Mouse (Mus musculus) intestine, embryonic 15.5 days (tissue): ENCODE measurements around the gene Pafah1b2. TPM values are rescaled to one million over a fixed set of nuclear protein-coding genes. Genes with fewer than 3 reads are reported as not detected.

Experiments used
- ATAC-seq: fragments of 200-750 bp; cut with Nextera tagmentation; 2 replicates; pipeline ENCODE4 v1.8.0; 2017; ENCODE audit warnings: moderate TSS enrichment, moderate library complexity
- H3K27ac ChIP-seq: fragments of 300-500 bp; sonication (generic); 2 replicates; pipeline ENCODE4 v1.5.1; 2015; ENCODE audit warnings: mild to moderate bottlenecking, inconsistent platforms
- H3K27me3 ChIP-seq: fragments of 300-500 bp; sonication (generic); replicated peaks from 2 replicates; pipeline ENCODE4 v1.6.1; 2015; ENCODE audit warnings: inconsistent platforms
- H3K36me3 ChIP-seq: fragments of 300-500 bp; sonication (generic); 2 replicates; pipeline ENCODE4 v1.6.1; 2015; ENCODE audit warnings: inconsistent platforms
- H3K4me1 ChIP-seq: fragments of 300-500 bp; sonication (generic); replicated peaks from 2 replicates; pipeline ENCODE4 v1.6.1; 2015; ENCODE audit warnings: inconsistent platforms
- H3K4me2 ChIP-seq: fragments of 300-500 bp; sonication (generic); replicated peaks from 2 replicates; pipeline ENCODE4 v1.6.1; 2015; ENCODE audit warnings: mild to moderate bottlenecking, inconsistent platforms
- H3K4me3 ChIP-seq: fragments of 300-500 bp; sonication (generic); replicated peaks from 2 replicates; pipeline ENCODE4 v1.5.1; 2015; ENCODE audit warnings: inconsistent platforms
- H3K9ac ChIP-seq: fragments of 300-500 bp; sonication (generic); 2 replicates; pipeline ENCODE4 v1.6.1; 2015; ENCODE audit warnings: inconsistent platforms
- H3K9me3 ChIP-seq: fragments of 300-500 bp; sonication (generic); 2 replicates; pipeline ENCODE4 v1.6.1; 2016; ENCODE audit warnings: inconsistent platforms
- WGBS: fragments of 180-500 bp; shearing (Covaris S2); methylation state at CpG from one replicate; pipeline ENCODE4 v1.1.7; 2015; 5-methylcytosine and 5-hydroxymethylcytosine counted together
- polyA plus RNA-seq: library from polyadenylated mRNA; unstranded; fragments of >200 nt; fragmentation: Nextera tagmentation; extraction: Ambion mirVana; gene quantifications from 2 replicates; pipeline ENCODE4 v1.2.1, GENCODE M21; 2015

Gene Pafah1b2
- polyA plus RNA-seq, 1 experiment from 2014 or later = 137 TPM

DNA sequence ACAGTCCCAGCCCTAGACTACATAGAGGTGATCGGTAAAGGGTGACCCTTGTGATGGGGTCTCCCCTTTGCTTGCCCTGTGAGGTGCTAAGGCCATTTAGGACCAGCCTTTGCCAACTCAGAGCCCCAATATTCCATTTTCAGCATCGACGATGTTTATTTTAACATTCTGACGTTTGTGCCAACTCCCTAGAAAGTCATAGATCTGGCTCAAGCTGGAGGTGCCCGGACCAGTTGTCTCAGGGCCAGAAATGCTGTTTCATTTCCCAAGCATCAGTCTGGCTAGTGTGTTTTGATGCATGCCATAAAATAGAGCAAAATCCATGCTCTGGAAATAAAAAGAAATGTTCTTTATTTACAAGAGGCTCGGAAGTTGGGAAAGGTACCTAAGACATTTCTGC is 5.8 kb upstream of the Pafah1b2 start:
- H3K4me1 ChIP-seq = peaks cover 45% of the 10 kb centered on the region
- H3K9me3 ChIP-seq = no peaks in the 10 kb centered on the region
- no peaks in the 10 kb centered on the region; the same call in 1 of the 2 replicates for H3K36me3 ChIP-seq
- no peak overlapping the region for H3K4me2 ChIP-seq
- WGBS = 72% methylated on average over 6 of the region's 6 CpGs
- H3K4me3 ChIP-seq = no peak overlapping the region
- H3K27ac ChIP-seq = no peak overlapping the region
- no peak overlapping the region for H3K9ac ChIP-seq
- no peak for ATAC-seq
- H3K27me3 ChIP-seq = no peaks in the 10 kb centered on the region

DNA sequence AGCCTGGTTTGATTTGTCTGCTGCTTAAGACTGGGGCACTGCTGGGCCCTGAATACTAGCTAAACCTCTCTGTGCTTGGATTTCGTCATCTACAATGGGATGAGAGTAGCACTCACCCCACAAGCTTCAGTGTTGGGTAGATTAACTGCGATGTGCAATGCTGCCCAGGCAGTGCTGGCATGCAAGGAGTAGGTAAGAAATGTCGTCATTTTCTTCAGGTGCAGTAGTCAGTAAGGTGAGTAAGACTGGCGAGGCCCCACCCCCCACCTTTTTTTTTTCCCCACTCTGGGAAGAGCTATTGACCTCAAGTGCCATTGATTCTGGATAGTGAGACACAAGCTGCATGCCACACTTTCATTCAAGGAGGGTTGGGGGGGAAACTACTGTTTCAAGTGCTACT is 3.9 kb upstream of the Pafah1b2 start:
- Histone ChIP-seq H3K4me2 (no peak overlapping the region), H3K4me3 (no peak overlapping the region), H3K9ac (no peak overlapping the region), H3K27me3 (no peaks in the 10 kb centered on the region), H3K27ac (no peak overlapping the region), H3K36me3 (no peaks in the 10 kb centered on the region; the same call in 1 of the 2 replicates), H3K4me1 (peaks cover 49% of the 10 kb centered on the region), H3K9me3 (no peaks in the 10 kb centered on the region)
- no peak for ATAC-seq
- WGBS = 64% methylated on average over 4 of the region's 4 CpGs

DNA sequence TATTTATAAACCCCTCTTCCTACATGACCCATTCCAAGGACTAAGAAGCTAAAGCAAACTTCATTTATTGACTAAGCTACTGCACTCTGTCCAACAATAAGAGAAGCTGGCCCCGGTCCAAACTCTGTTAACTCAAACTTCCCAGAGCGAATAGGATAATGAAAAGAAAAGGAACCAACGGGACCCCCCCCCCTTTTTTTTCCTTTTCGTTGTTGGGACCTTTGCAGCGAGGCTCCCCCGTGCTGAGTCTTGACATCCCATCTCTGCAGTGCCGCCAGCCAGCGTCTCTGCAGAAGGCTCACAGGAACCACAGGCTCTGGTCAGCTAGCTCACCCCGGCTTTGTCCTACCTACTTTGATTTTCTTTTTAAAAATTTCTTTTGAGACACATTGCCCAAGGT is 3.3 kb upstream of the Pafah1b2 start:
- 20% methylated on average over 9 of the region's 9 CpGs for WGBS
- ATAC-seq = no peak
- Histone ChIP-seq H3K9me3 (no peaks in the 10 kb centered on the region), H3K27me3 (no peaks in the 10 kb centered on the region), H3K27ac (peak overlapping the region; percentile 52), H3K36me3 (no peaks in the 10 kb centered on the region), H3K4me1 (peaks cover 49% of the 10 kb centered on the region), H3K4me2 (peak overlapping the region; percentile 70), H3K9ac (no peak overlapping the region), H3K4me3 (no peak overlapping the region)

DNA sequence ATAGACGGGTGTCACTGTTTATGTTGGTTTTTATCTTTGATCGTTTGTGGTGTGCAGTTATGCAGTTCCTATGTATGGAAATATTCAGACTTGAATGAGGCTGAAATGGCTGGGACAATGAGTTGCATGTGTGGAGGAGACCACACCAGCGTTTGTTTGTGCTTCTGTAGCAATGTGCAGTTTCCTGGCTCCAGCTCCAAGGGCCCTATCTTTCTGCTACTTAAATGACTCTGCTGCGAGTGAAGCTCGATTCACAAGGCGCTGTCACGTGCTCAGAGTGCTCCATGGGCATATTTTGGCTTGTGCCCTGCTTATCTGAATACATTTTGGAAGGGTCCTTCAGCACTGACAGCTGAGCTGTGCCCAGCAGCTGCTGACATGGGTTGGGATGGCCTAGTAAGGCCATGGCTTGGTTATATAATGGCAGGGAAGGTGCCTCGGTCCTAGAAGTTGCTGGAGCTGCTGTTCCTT is 2.6 kb upstream of the Pafah1b2 start:
- no peaks in the 10 kb centered on the region for H3K9me3 ChIP-seq
- no peak for ATAC-seq
- H3K4me3 ChIP-seq = no peak overlapping the region
- H3K27ac ChIP-seq = peak overlapping the region; percentile 52
- 15% methylated on average over 8 of the region's 8 CpGs for WGBS
- H3K4me2 ChIP-seq = peak overlapping the region; percentile 70
- H3K36me3 ChIP-seq = no peaks in the 10 kb centered on the region
- H3K27me3 ChIP-seq = no peaks in the 10 kb centered on the region
- H3K9ac ChIP-seq = 0 out of 2 replicates have a peak overlapping the region, but pooled peaks have one; percentile 3
- H3K4me1 ChIP-seq = peaks cover 49% of the 10 kb centered on the region

DNA sequence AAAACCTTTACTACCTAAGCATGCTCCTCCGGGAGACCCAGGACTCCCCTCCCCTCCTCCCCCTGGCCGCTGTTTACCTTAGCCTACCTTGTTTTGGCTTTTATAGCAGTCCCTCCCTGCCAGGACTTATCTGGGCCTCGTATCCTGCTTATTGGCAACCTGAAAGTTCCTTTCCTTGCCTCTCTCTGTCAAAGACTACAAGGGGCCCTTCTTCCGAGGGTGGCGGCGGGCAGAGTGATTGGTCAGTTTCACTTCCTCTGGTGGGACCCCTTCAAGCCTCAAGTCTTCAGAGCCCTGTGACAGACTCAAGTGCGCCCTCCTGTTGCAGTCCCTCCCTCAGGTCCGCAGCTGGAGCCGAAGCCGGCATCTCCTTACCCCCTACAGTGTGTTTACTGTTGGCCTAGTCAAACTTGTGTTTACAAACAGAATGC is 1.8 kb upstream of the Pafah1b2 start:
- no peaks in the 10 kb centered on the region for H3K9me3 ChIP-seq
- peak overlapping the region; percentile 70 for H3K4me2 ChIP-seq
- peaks cover 42% of the 10 kb centered on the region for H3K4me1 ChIP-seq
- no peaks in the 10 kb centered on the region for H3K27me3 ChIP-seq
- peak overlapping the region; percentile 51 for H3K27ac ChIP-seq
- H3K36me3 ChIP-seq = no peaks in the 10 kb centered on the region
- H3K4me3 ChIP-seq = peak overlapping the region; percentile 95
- ATAC-seq = no peak
- H3K9ac ChIP-seq = peak overlapping the region; percentile 22
- WGBS = 5% methylated on average over 10 of the region's 10 CpGs

DNA sequence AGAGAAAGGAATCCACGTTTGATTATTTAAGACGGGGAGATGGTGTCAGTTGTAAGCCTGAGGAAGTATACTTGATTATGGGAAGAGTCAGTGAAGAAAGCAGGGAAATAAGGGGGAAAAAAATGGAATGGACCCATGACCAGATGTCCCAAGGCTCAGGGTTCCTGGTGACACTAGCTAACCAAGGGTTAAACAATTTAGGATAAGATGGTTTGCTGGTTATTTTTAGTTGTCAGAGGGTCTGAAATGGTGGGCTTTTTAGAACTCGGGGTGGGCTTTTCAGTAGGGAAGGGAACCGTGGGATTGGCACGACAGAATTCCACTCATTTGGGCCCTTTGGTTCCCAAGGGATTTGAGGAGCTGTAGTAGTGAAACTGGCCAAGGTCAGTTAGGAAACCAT is 1.1 kb upstream of the Pafah1b2 start:
- H3K27ac ChIP-seq = peak overlapping the region; percentile 94
- WGBS = 1% methylated on average over 5 of the region's 5 CpGs
- no peak for ATAC-seq
- H3K36me3 ChIP-seq = no peaks in the 10 kb centered on the region
- no peaks in the 10 kb centered on the region for H3K27me3 ChIP-seq
- H3K4me1 ChIP-seq = peaks cover 36% of the 10 kb centered on the region
- H3K9ac ChIP-seq = peak overlapping the region; percentile 98
- peak overlapping the region; percentile 95 for H3K4me3 ChIP-seq
- H3K9me3 ChIP-seq = no peaks in the 10 kb centered on the region
- peak overlapping the region; percentile 70 for H3K4me2 ChIP-seq

- peak overlapping the region; percentile 98 for H3K9ac ChIP-seq
- peak; percentile 56 for ATAC-seq
These were observed 608 bp upstream of the Pafah1b2 start for GRCm38 (mm10) chr9:46013009-46013586.

GRCm38 (mm10) chr9:46011094-46011970 is 1.2 kb downstream of the Pafah1b2 start:
- Histone ChIP-seq H3K9me3 (no peaks in the 10 kb centered on the region), H3K27ac (no peak overlapping the region), H3K4me3 (no peak overlapping the region), H3K4me1 (peaks cover 26% of the 10 kb centered on the region), H3K9ac (no peak overlapping the region), H3K4me2 (peak overlapping the region; percentile 70), H3K27me3 (no peaks in the 10 kb centered on the region), H3K36me3 (no peaks in the 10 kb centered on the region)
- ATAC-seq = 0 out of 2 replicates have a peak, but pooled peaks have one; percentile 11
- WGBS = 33% methylated on average over 3 of the region's 3 CpGs

More at GRCm38 (mm10) chr9:46013009-46013586, 608 bp upstream of the Pafah1b2 start:
- H3K27me3 ChIP-seq = no peaks in the 10 kb centered on the region
- H3K4me3 ChIP-seq = peak overlapping the region; percentile 95
- H3K36me3 ChIP-seq = no peaks in the 10 kb centered on the region
- H3K27ac ChIP-seq = peak overlapping the region; percentile 94
- H3K4me1 ChIP-seq = peaks cover 32% of the 10 kb centered on the region
- H3K4me2 ChIP-seq = peak overlapping the region; percentile 70
- WGBS = 0% methylated on average over 46 of the region's 46 CpGs
- H3K9me3 ChIP-seq = no peaks in the 10 kb centered on the region

DNA sequence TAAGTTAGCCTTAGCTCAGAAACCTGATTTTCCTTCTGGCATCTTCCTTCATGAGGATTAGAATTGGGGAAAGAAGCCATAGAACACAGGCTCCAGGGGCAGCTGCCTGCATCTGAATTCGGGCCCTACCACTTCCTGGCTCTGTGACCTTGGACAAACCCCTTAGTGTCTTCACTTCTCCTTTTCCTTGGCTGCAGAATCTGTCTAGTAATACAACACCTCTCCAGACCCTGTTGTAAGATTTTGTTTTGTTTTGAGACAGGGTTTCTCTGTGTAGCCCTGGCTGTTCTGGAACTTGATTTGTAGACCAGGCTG is 2.9 kb downstream of the Pafah1b2 start:
- no peak overlapping the region for H3K27ac ChIP-seq
- no peak overlapping the region for H3K9ac ChIP-seq
- no peaks in the 10 kb centered on the region for H3K9me3 ChIP-seq
- 63% methylated on average over 1 of the region's 1 CpGs for WGBS
- no peak overlapping the region for H3K4me2 ChIP-seq
- H3K27me3 ChIP-seq = no peaks in the 10 kb centered on the region
- H3K36me3 ChIP-seq = no peaks in the 10 kb centered on the region
- no peak overlapping the region for H3K4me3 ChIP-seq
- ATAC-seq = no peak
- H3K4me1 ChIP-seq = peaks cover 12% of the 10 kb centered on the region

GRCm38 (mm10) chr9:46008931-46009668 is 3.4 kb downstream of the Pafah1b2 start:
- Histone ChIP-seq H3K27ac (no peak overlapping the region), H3K4me2 (no peak overlapping the region), H3K4me1 (peaks cover 8% of the 10 kb centered on the region), H3K27me3 (no peaks in the 10 kb centered on the region), H3K9ac (no peak overlapping the region), H3K36me3 (no peaks in the 10 kb centered on the region), H3K4me3 (no peak overlapping the region), H3K9me3 (no peaks in the 10 kb centered on the region)
- 73% methylated on average over 7 of the region's 7 CpGs for WGBS
- ATAC-seq = no peak

DNA sequence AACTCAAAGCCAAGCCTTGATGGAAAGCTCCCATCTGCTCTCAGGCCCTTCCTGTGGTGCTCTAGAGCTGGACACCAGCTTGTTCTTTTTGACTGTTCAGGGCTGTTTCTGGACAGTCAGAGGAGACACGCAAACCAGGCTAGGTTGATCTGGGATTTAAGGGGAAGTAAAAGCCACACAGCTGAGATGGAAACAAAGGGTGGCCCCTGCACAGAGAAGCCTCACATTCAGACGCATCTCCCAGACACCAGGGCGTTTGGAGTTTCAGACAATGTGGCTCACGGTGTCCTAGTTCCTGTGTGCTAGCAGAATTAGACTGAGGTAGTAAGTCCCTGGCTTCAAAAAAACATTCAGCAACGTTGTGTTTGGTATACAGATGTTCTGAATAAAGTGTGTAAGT is 6.3 kb downstream of the Pafah1b2 start:
- Histone ChIP-seq H3K9me3 (no peaks in the 10 kb centered on the region), H3K27me3 (no peaks in the 10 kb centered on the region), H3K4me2 (no peak overlapping the region), H3K4me1 (0 out of 2 replicates have a peak, but pooled peaks cover 3% of the 10 kb centered on the region), H3K4me3 (no peak overlapping the region), H3K9ac (no peak overlapping the region), H3K36me3 (no peaks in the 10 kb centered on the region), H3K27ac (no peak overlapping the region)
- ATAC-seq = no peak
- 64% methylated on average over 5 of the region's 5 CpGs for WGBS

DNA sequence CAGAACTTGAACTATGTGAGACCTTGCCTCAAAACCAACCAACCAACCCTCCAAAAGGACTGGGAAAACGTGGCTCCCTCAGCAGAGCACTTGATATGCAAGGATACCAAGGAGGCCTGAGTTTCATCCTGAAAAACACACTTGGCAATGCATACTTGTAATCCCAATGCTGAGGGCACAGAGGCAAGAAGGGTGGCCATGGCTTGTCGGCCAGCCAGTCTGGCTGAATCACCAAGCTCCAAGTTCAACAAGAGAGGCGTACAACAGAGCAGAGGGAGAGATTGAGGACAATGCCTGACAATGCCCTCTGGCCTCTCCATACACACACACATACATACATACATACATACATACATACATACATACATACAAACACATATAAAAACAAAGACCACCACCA is 8.0 kb downstream of the Pafah1b2 start:
- Histone ChIP-seq H3K9ac (no peak overlapping the region), H3K27me3 (no peaks in the 10 kb centered on the region), H3K4me3 (no peak overlapping the region), H3K36me3 (no peaks in the 10 kb centered on the region), H3K9me3 (no peaks in the 10 kb centered on the region), H3K4me1 (0 out of 2 replicates have a peak, but pooled peaks cover 2% of the 10 kb centered on the region), H3K4me2 (no peak overlapping the region), H3K27ac (no peak overlapping the region)
- 63% methylated on average over 3 of the region's 3 CpGs for WGBS
- ATAC-seq = no peak
